Mouse (Mus musculus) spleen, postnatal 14 days (tissue): ENCODE data around the gene Tmem178b.

Experiments
- DNase-seq, 2 experiments: peaks; one replicate each; pipeline ENCODE4 v3.0.0; 2021 to 2022; ENCODE audit warnings: low spot score in 2 of 2

The Tmem178b gene

DNA sequence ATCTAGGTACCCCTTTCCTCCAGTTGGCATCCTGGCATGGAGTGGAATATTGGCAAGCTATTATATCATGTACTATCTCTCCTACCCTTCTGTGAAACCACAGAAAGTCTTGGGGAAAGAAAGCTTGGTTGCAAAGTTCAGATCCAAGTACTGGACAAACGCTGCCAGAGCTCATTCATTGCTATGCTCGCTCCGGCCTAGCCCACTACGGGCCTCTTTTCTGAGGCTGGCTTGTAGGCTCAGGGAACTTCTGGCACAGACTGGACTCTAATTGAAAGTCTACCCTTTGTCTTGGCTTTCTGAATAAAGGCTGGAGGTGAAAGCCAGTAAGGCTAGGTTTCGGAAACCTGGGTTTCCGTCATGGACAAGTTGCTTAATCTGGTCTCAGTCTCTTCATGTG lies 44.7 kb downstream of the Tmem178b start:
- DNase-seq = no peak

DNA sequence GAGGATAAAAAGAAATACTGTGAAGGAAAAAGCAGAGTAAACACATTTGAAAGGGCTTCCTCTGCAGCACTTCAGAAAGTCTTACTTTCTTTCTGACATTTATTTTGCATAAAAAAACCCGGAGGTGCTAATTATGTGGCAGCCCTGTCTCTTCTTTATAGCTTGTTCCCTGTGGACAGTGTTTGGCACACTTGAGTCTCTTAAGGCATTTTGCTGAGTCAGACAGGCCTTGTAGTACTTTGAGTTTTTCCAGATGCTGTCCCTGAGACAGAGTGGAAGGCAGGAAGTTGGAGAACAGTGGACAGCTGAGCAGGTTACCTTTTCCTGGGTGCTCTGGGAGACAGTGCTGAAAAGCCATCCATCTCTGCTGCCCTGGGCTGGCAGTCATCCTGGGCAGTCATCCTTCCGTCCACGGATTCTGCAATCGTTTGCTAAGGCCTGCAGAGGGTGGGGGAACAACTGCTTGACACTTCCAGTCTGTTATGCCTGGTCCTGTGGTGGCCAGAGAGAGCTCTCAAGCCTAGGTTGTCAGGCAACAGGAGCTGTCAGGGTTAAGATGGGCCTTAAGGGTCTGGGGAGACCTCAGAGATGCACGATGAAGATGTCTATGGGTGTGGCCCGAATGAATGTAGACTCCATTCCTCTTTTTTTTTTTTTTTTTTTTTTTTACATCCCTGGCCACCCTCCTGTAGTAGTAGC lies 46.1 kb downstream of the Tmem178b start:
- DNase-seq = no peak

DNA sequence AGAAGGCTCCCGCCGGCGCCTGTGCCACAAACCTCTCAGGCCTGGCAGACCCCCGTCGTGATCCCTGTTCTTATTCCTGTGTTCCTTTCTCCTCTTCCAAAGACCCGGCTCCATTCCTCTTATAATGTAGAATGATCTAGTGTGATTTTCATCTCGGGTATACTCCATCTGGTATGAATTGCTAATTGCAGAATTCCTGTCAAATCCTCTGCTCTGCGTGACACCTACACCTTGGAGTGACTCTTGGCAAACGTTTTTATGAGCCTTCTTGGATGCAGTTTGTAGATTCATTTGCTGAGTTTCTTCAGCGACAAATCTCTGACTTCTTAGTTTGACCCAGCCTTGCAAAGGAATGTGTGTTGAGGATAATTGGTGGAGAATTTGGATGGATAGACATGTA lies 53.4 kb downstream of the Tmem178b start:
- no peak for DNase-seq

DNA sequence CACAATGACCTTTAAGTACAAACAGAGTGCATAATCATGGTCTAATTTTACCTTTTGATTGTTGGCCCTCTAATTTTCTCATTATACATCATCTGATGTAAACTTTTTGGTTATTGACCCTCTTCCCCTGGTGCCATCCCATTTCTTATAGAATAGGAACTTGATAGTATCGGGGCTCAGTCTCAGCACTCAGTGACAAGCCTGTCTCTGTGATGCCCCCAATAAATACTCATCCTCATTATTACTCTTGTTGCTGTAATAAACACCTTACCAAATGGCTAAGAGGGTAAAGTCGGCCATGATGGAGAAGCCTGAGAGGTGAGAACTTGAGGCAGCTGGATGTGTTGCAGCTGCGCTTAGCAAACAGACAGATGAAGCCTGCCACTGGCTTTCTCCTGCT lies 63.5 kb downstream of the Tmem178b start:
- DNase-seq = no peak

DNA sequence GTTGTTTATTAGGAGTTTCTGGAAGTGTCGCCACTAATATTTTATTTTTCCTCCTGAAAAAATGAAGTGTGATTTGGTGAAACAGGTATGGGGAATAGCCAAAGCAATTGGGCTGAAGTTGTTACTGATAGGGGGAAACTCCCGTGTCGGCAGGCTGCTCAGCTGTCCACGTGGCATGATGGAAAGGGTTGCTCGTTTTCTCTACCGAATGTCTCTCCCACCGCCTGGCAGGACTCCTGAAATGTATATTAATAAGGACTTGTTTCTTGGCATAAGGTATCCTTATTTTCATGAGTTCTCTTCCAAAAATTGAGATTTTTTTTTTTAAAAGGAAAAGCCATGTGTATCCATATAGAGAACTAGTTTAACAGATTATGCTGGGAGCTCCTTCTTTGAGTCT lies 67.8 kb downstream of the Tmem178b start:
- no peak for DNase-seq

DNA sequence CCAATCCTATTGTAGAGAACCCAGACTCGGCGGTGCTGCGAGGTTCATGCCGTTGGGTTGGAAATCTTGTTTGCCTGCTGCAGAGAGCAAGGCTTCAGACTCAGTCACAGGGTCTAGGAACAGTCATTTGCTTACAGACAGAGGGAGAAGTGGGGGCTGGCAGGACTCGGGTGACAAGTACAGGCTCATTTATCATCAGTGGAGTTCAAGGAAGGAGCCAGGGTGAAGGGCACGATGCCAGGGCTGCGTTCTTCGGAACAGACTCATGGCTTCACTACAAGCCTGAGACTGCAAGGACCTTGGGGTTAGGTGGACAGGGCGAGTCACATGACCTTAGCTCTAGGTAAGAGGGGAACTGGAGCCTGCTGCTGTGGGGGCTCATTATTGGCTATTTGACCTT lies 71.8 kb downstream of the Tmem178b start:
- no peak for DNase-seq

DNA sequence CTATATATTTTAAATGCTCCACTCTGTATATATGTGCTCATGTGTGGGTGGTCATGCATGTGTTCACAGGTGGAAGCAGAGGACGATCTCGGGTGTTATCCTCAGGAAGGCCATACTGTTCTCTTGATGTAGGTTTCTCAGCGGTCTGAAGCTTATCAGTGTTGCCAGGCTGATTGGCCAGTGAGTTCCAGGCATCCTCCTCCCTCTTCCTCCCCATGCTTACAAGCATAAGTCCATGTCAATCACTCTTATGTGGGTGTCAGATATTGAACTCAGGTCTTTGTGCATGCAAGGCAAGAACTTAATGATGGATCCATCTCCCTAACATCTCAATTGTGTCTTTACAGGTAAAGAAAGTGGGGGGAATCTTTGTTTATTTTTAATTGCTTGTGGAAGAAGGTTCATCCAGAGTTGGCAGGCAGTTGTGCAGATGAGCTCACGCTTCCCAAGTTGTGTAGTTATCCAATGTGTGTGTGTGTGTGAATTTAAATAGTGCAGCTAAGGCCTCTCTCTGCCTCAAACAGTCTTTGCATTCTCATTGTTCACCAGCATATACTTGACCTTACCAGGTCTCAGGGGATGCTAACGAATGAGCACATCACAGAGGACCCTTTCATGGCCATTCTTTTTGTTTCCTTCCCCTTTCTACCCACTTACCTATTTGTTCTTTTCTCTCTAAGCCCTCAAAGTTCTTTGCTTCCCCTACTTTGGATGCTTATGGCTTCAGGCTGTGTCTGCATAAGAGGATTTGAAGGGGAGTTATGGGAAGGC lies 72.8 kb downstream of the Tmem178b start:
- no peak for DNase-seq

DNA sequence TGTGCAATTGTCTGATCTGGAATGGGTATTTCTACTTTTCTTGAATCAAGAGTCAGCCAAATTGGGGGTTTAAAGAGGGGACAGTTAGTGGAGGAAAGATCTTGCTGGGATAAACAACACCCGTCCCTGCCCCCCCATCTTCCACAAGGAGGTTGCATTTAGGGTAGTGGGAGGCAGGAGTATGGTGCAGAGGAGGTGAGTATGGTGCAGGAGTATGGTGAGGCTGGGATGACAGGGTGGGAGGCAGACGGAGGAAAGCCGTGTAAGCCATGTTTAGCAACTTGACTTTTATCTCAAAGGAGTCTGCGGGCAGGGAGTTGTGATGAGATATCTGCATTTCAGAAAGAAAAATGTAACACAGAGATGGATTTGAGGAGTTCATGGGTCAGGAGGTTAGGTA lies 73.5 kb downstream of the Tmem178b start:
- DNase-seq = no peak

DNA sequence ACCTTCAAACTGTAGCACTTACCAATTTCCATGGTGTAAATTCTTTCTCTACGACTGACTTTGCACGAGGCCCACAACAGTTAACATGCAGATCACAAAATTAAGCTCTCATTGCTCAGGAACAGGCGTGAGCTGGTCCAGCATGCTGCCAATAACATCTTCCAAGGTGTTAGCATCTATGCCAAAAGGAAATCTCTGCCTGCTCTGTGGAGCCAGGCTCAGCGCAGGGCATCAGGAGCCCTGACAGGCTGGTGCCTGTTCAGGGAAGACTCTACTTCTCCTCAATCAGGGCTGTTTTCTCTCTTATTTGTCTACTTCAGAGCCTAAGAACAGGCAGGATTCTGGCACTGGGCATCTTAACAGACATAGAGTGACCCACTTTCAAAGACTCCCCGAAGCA lies 80.9 kb downstream of the Tmem178b start:
- DNase-seq = no peak

DNA sequence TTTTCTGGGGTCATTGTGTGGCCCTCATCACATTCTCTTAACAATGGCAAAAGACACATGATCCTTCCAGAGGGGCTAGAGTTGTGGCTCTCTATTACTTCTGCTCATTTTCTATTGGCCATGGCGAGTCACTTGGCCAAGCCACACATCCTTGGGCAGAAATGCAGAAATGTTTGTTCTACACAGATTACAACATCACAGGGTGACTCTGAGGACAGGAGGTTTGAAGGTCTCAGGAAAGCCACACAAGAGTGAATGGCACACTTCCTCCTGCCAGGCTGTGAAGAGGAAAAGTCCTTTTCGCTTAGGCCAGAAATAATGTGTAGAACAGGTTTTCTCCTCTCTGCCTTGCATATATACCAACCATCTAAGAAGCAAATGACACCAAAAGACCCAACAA lies 82.1 kb downstream of the Tmem178b start:
- DNase-seq = no peak

DNA sequence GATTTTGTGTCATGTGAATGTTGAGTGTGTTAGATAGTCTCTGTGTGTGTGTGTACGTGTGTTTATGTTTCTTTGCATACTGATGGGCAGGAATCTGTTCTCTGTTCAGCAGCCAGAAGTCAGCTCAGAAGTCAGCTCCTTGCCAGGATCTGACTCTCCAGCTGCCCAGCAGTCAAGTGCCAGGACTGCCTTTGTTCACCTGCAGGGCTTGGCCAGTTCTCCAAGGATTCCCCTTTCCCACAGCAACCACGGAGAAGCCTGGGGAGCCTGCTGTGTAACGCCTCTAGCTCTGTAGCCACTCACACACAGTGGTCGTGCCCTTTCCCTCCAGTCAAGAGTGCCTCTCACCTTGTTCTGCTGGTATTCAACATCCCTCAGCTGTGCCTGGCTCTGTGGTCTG lies 91.5 kb downstream of the Tmem178b start:
- DNase-seq = no peak

DNA sequence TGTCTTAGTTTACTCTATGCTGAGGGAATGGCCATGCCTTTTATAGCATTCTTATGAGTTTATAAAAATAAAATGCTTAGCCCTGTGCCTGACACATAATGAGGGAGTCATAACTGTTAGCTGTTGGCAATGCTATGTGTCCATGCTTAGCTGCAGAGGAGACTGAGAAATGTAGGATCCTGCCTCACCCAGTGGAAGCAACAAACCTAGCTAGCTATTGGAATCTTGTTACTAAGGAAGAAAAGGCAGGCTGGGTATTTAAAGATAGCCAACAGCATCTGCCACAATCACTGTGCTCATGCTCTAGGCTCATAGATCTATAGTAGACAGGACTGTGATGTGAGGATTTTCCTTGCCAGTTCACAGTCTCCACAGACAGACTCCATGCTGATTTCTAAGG lies 97.2 kb downstream of the Tmem178b start:
- DNase-seq = no peak

DNA sequence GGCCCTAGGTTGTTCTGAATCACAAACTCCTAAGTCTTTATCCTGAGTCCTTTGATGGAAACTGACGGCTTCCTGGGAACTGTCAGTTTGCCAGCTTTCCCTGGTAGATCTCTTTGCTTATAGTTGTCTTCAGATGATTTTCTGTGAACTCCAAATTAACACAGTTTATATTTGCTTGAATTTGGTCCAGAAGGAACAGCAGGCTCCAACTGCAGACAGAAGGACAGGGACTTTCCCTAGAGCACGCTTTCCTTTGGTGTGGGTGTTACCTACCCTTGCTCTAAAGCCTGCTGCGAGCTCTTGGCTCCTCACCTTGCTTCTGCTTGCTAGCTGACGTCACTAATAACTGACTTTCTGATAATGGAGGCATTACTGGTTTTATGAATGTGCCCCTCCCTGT lies 105.9 kb downstream of the Tmem178b start:
- DNase-seq = no peak

DNA sequence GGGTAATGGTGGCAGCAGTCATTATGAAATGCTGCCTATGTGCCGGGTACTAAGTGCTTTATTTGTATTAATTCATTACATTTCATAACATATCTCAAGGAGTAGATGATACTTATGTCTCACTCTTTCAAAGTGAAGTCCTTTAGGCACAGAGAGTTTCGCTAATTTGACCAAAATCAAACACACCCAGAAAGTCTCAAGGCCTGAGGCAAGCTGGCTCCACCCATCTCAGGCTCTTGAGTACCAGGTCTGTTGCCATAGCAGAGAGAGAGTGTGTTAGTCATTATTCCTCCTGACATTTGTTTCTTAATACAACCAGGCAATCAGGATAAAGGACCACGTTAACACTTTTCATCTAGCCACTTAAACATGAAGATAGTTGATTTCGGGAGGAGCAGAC lies 117.7 kb downstream of the Tmem178b start:
- DNase-seq = no peak

DNA sequence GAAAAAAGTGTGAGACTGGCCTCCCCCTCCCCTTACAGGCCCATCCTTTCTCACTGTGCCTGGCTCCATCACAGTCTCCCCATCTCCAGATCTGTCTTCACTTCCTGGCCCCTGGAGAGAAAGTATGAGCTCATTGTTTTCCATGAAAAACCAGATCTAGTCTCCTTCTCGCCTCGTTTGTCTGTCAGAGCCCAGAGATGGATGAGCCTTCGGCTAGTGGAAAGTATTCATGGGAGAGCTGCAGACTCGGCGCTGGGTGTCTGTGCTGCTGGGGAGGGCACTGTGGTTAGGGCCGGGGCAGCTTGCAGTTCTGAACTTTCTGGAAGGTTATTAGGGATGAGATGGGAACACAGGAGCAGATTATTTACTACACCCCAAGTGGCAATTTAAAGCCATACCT lies 118.9 kb downstream of the Tmem178b start:
- DNase-seq = no peak

DNA sequence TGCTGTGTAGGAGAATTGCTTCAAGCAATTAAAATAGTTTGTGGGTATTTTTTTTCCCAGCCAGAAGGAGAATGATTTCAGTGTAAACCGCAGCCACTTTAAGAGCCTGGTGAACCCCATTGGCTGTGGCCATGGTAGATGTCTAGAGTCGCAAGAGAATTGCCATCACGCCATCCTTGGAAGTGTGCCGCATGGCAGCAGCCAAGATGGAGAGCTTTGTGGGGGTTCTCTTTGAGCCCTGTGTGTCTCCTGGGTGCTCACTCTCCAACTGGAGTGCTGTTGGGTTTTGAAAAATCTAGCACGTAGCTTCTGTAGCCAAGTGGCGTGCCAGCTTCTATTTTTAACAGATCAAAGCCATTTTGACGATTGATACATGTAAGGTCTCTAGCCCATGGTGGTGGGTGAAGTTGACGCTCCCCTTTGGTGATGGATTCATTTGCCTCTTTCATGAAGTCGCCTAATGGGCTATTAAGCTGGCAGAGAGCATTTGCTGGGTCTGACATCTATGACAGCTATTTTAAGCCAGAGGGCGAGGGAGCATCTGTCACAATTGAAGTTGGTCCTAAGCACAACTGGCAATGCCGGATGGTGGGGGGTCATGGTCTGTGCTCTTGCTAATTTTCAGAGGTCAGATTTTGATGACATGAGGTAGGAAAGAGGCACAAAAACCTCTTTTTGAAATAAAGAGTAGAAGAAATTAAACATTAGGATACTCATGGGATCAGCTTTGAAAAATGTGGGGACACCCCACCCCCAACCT lies 133.1 kb downstream of the Tmem178b start:
- no peak for DNase-seq

DNA sequence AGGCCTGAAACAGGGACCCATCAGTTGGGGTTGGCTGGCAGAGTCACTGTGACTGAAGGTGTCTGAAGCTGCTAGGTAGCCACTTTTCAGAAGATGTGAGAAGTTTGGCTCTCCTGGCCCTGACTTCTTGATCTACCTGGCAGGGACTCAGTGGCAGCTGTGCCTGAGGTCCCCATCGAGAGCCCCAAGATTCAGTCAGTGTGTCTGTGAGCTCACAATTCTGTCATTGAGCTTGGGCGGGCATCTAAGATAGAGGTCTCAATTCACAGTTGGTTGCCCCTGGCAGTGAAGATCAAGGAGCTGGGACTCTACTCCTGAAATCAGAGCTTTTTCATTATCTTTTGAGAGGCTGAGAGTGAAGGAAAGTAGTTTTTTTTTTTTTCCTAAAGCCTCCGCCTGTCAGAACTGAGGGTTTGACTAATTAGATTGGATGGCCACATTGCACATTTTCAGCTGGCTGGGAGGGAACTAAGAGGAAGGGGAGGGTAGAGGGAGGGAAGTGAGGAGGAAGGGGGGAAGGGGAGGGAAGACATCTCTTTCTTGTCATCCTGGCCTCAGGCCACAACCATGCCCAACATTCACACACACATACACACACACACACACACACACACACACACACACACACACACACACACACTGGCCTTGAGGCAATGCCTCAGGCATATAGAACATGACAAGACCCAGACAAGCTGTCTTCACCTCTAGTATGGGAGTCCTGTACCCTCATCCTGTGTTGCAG lies 135.3 kb downstream of the Tmem178b start:
- DNase-seq = no peak

DNA sequence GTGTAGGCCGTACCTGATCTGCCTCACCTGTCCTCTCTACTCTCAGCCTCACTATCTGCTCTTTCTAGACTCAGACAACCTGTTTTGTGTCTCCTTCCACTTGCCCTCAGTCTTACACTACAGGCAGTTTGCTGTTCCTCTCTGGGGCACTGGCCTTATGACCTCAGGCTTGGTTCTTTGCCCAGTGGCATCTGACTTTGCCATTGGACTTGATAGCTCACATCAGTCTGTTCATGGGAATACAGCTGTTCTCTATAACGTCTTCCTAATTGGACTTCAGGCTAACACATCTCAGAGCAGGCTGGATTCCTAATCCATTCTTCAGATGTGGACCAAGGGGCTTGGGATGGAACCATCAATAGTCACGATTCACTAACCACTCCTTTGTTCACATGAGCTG lies 136.6 kb downstream of the Tmem178b start:
- no peak for DNase-seq

DNA sequence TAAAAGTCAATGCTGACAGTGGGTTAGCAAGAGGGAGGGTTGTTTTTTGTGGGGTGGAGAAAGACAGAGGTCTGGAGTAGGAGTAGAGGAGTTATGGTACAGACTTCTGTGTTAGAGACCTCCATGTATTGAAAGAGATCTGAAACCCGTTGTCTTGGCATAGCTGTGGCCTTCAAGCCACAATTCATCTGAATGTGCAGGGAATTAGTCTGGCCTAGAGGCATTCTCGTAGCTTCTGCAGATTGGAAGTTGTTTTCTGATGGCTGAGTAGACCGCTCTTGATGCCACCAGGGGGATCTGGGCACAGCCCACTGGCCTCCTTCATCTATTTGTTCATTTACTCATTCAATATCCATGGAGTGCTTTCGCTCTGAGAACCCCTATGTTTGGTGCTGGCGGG lies 138.0 kb downstream of the Tmem178b start:
- no peak for DNase-seq

DNA sequence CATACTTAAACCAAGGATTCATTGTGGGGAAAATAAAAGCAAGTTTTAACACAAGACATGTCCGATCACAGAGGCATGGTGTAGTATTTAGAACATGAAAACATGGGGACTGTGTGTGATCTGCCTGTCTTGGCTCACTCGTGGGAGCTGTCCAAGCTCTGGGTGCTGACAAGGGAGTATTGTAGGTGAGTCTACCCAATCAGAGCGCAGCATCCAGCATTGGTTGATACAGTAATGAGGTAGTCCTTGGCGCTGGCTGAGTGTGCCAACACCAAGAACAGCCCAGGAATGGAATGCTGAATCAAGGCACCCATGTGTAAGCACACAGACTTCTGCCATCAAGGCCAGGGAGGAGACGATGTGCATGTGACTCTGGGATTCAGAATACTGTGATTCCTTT lies 138.5 kb downstream of the Tmem178b start:
- no peak for DNase-seq

DNA sequence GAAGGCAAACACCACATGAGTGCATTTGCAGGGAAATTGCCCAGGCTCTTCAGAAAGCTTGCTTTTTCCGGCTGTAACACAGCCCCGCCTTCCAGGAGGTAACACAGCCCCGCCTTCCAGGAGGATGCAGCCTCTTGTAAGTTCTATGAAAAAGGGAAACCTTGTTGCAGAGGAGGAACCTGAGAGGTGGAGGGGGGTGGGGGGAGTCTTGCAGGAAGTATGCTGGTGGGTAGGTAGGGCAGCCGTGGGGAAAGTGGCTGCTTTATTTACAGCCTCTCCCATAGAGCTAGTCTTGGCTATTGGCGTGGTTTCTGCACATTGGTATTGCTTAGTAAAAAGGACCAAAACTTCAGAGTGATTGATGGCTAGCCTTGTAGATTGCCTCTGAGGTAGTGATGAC lies 140.3 kb downstream of the Tmem178b start:
- DNase-seq = no peak

DNA sequence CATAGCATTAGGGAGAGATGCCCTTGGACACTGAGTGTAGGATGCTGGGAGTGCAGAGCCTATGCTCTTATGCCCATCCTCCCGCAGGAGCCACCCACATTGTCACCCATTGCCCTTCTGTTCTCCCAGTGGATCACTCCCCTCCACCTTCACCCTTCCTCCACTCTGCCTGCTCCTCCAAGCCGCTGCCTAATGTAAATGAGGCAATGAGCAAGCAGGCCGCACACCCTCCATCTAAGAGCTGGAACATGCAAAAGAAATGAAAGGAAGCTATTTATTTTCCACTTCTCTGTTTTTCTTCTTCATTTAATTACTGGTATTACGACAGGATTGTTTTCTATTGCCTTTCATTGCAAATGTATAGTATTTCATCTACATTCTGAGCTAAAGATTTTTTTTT lies 142.1 kb downstream of the Tmem178b start:
- DNase-seq = no peak
